Mouse (Mus musculus) cerebellum, adult 2 months (tissue): Measurements from ENCODE around the gene Slit1.

Experiments
- CTCF ChIP-seq: fragments of 200-500 bp; IDR thresholded peaks from 2 replicates; pipeline ENCODE4 v1.5.1; 2011; ENCODE audit warnings: low read depth, mild to moderate bottlenecking, control low read depth, low read length, moderate library complexity, borderline replicate concordance; ENCODE audit not compliant: insufficient read depth
- POLR2A ChIP-seq: fragments of 200-500 bp; IDR thresholded peaks from 2 replicates; pipeline ENCODE4 v1.6.1; 2011; ENCODE audit warnings: low read length, control low read depth, borderline replicate concordance; ENCODE audit not compliant: insufficient read depth

GRCm38 (mm10) chr19:41706094-41706828 is 37.2 kb downstream of the Slit1 start:
- TF ChIP-seq CTCF (no peak), POLR2A (no peak)
